Mouse (Mus musculus): ENCODE data around the gene Olfr1346.
"Not testable (repeated sequence)": the region's sequence is repeated elsewhere in the genome, so short reads cannot be mapped to it uniquely, and the experiment has no call there.

The Olfr1346 gene

GRCm38 (mm10) chr7:6466951-6467350 lies at the start of gene Olfr1346:
Gene Olfr1346, plus strand, starts transcription at chr7:6467101.
- DNase-seq (ENCODE audit: extremely low spot score, low spot score): no peak

- DNase-seq (ENCODE audit: extremely low spot score, low spot score): no peak
Measured at GRCm38 (mm10) chr7:6419894-6420293, 47.0 kb upstream of the Olfr1346 start.

- DNase-seq (ENCODE audit: extremely low spot score, low spot score): no peak
Measured at GRCm38 (mm10) chr7:6429381-6429780, 37.5 kb upstream of the Olfr1346 start.

- no peak for DNase-seq (ENCODE audit: extremely low spot score, low spot score)
Measured at GRCm38 (mm10) chr7:6430342-6430741, 36.6 kb upstream of the Olfr1346 start.

- no peak for DNase-seq (ENCODE audit: extremely low spot score, low spot score)
Measured at GRCm38 (mm10) chr7:6438388-6438787, 28.5 kb upstream of the Olfr1346 start, which contains the start of gene Olfr1344. Gene Olfr1344, plus strand, starts transcription at chr7:6438688.

GRCm38 (mm10) chr7:6441173-6441572 lies 25.7 kb upstream of the Olfr1346 start:
- no peak for DNase-seq (ENCODE audit: extremely low spot score, low spot score)

GRCm38 (mm10) chr7:6447771-6448170 lies 19.1 kb upstream of the Olfr1346 start:
- no peak for DNase-seq (ENCODE audit: extremely low spot score, low spot score)

GRCm38 (mm10) chr7:6455868-6456267 lies 11.0 kb upstream of the Olfr1346 start, which contains the start of gene Olfr1336:
Gene Olfr1336, plus strand, starts transcription at chr7:6456168.
- DNase-seq (ENCODE audit: extremely low spot score, low spot score): no peak

- no peak for DNase-seq (ENCODE audit: extremely low spot score, low spot score)
Measured at GRCm38 (mm10) chr7:6456399-6456798, 10.5 kb upstream of the Olfr1346 start.

GRCm38 (mm10) chr7:6477633-6478032 lies 10.7 kb downstream of the Olfr1346 start:
- DNase-seq (ENCODE audit: extremely low spot score, low spot score): not testable (repeated sequence)

GRCm38 (mm10) chr7:6486841-6487240 lies 19.9 kb downstream of the Olfr1346 start, which contains the start of gene Olfr5:
Gene Olfr5, minus strand, starts transcription at chr7:6486941.
- no peak for DNase-seq (ENCODE audit: extremely low spot score, low spot score)

- no peak for DNase-seq (ENCODE audit: extremely low spot score, low spot score)
Measured at GRCm38 (mm10) chr7:6499655-6500054, 32.8 kb downstream of the Olfr1346 start, which contains the start of gene Olfr1347. Gene Olfr1347, minus strand, starts transcription at chr7:6499755.

- DNase-seq (ENCODE audit: extremely low spot score, low spot score): no peak
Measured at GRCm38 (mm10) chr7:6508648-6509047, 41.7 kb downstream of the Olfr1346 start, which contains the start of gene Olfr1348. Gene Olfr1348, minus strand, starts transcription at chr7:6508748.

GRCm38 (mm10) chr7:6521666-6522065 lies 54.8 kb downstream of the Olfr1346 start:
- DNase-seq (ENCODE audit: extremely low spot score, low spot score): no peak

GRCm38 (mm10) chr7:6522850-6523249 lies 55.9 kb downstream of the Olfr1346 start, which contains the start of gene Olfr1349:
Gene Olfr1349, minus strand, starts transcription at chr7:6522950.
- no peak for DNase-seq (ENCODE audit: extremely low spot score, low spot score)

GRCm38 (mm10) chr7:6525001-6525400 lies 58.1 kb downstream of the Olfr1346 start:
- no peak for DNase-seq (ENCODE audit: extremely low spot score, low spot score)

GRCm38 (mm10) chr7:6526141-6526540 lies 59.2 kb downstream of the Olfr1346 start:
- DNase-seq (ENCODE audit: extremely low spot score, low spot score): peak; percentile 17

All from neural tube, embryonic 10.5 days (tissue).